Mouse (Mus musculus) CD4-positive helper T cell, adult 2 months (primary cell): ENCODE measurements around the gene Pgap3.

Source experiments
- DNase-seq: peaks from one replicate; pipeline ENCODE4 v3.0.0-alpha.2; 2012; ENCODE audit warnings: low read depth, missing footprints, low spot score

Gene Pgap3

DNA sequence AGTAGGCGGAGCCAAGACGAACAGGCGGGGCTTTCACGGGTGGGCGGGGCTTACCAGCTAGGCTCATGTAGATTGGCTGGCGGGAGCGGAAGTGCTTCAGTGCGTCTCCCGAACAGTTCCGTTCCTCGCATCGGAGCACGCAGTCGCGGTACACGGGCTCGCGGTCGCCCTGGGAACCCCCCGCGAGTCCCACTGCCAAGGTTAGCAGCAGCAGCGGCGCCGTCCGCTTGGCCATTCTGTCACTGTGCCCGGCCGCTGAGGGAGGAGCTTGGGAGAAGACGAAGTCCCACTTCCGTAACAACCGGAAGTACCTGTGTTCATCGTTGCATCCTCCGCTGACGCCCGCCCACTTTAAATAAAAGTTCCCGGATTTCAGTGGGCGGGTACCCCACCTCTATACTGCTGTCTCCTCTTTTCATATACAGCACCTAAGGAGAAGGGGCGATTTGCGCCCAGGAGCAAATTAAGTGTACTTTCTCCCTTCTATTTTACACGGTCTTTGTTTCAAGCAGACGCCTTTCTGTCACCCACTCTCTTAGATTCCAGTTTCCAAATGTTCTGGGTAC lies at the start of gene Pgap3:
Pgap3 (minus strand) TSS at position 330 of the 566 bp plus-strand sequence.
- peak; percentile 93 for DNase-seq

DNA sequence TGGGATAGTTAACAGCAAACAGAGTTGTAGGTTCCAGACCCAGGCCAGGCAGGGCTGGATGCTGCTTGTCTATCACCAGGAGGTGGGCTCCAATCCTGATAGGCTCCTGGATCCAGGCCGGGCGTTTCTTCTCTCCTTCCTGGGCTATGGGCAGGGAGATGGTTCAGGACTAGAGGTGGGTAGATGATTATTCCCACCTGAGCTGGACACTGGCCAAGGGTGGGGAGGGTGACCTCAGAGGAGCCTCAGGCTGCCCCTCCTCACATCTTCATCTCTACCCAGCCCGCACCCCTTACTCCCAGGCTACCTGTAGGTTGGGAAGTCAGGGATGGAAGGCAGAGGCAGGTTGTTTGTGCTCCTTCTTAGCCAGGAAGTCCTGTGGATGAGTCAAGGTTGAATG lies 49.1 kb upstream of the Pgap3 start:
- no peak for DNase-seq

DNA sequence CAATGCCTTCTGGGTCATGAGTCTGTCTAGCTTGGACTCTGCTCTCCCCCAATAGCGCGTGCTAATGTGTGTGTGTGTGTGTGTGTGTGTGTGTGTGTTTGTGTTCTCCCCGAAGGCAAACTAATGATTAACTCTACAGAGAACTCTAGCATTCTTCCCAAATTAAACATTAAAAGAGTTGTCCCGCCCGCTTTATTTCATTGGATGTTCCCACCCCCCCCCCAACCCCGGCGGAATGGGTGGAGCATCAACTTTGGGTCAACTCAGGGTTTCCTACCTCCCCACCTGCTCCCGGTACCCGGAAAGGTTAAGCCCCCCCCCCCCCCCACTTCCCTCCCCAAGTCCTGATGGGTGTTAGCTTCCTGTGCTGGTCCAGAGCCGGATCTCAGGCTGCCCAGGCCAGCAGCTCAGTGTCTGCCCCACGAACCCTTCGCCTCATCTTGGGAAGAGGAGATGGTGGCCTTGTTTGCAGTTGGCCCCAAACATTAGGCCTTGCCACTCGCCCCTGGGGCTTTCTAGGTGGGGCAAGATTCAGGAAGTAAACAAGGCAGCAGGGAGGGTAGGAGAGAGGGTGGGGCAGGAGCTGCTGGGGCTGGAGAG lies 48.0 kb upstream of the Pgap3 start:
- DNase-seq: no peak

DNA sequence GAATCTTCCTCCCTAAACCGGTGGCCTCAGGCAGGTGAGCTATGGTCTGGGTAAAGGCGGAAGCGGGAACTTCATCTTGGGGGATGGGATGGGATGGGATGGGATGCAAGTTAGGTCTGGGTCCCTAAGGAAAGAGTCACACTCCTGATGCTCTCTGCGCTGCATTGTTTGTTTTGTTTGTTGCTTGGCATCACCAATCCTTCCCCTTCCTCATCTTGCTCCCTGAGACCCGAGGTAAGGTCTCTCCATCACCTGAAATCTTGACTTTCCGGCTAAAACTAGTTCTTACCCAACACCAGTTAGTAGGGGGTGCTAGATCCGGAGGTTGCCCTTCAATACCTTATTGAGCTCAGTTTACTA lies 47.2 kb upstream of the Pgap3 start:
- no peak for DNase-seq

DNA sequence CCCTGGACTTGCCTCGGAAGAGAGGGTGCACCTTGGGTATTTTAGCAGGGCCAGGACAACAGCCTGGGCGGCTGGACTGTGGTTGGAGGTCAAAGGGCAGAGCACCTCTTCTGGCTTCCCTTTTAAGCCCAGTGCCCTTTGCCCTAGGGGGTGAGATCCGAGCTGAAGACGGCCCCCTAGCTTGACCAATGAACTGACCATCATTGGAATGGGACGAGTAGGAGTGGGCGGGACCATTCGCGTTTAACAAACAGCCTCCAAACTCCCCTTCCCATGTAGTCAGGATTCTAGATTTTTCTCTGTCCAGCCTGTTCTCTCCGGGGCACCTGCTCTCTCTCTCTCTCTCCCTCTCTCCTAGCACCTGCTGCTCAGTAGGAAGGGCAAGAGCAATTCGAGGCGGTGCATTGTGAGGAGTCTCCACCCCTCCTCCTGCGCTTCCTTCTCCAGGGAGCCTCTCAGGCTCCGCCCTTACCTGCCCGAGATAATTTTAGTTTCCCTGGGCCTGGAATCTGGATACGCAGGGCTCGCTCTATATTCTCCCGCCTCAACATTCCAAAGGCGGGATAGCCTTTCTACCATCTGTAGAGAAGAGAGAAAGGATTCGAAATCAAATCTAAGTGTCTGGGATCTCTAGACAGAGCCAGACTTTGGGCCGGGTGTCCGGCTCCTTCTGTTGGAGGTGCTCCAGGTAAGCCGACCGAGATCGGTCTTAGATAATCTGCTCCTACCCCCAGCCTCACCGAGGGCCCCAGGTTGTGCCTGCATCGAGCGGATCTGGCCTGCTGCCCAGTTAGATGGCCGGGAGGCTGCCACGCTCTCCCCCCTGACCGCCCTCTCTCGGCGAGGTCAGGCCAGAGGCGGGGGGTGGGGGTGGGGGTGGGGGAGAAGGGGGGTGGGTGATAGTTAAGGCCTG lies 46.5 kb upstream of the Pgap3 start:
- no peak for DNase-seq

DNA sequence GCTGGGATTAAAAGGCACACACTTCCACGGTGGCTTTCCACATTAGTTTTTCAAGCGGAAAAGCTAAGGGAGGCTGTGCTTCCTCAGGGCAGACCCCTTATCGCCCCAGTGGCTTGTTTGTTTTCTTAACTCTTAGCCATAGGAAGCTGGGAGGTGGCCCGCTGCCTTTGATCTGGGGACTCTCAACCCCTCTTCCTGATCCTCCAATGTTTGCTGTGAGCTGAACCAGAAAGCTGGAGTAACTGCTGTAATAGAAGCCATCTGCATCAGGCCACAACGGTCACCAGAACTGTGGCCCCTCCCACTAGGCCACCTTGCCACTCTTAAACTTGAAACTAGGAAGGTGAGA lies 45.9 kb upstream of the Pgap3 start, which contains the start of gene Grb7:
Grb7 (plus strand) TSS at position 182 of the 349 bp plus-strand sequence.
- DNase-seq: no peak

DNA sequence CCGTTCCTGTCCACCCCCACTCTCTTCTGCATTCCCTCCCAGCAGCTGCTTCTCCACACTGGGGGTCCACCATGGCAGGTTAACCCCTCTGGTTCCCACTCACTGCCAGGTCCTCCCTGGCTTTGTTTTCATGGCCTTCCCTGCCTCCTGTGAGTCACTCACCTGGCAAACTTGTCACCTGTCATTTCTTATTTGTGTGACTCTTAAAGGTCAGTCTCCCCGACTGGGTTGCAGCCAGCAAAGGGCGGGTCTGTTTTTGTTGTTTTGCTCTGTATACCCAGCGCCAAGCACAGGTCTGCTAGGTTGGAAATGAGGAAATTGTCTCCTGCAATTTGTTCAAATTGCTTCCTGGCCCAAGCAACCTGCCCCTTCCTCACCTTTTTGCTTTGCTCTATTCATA lies 45.4 kb upstream of the Pgap3 start:
- DNase-seq: no peak

DNA sequence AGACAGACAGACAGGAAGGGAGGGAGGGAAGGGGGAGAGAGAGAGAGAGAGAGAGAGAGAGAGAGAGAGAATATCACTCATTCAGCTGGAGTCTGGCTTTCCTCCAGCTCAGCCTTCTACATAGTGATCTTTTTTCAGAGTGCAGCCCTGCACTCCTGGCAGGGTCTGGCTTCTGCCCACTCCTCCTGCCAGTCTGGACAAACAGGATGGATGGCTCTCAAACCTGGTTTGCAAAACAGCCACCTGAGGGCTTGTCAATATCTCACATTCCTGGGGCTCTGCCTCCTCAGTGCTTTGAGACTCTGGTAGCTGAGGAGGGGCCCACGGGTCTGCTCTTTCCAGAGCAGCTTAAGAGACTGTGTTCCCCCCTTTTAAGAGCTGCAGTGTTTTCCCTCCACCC lies 44.9 kb upstream of the Pgap3 start:
- no peak for DNase-seq

DNA sequence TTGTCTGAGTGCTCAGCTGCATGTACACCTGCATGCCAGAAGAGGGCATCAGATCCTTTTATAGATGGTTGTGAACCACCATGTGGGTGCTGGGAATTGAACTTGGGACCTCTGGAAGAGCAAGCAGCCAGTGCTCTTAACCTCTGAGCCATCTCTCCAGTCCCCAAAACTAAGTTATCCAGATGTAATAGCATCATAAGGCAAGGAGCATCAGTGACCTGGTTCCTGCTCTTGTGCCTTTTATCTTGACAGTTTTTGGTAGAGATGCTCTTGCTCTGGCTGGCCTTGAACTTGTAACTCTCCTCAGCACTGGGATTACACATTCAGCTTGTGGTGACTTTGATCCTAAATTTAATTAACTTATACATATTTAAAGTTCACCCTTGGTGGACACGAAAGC lies 43.4 kb upstream of the Pgap3 start:
- DNase-seq: no peak

DNA sequence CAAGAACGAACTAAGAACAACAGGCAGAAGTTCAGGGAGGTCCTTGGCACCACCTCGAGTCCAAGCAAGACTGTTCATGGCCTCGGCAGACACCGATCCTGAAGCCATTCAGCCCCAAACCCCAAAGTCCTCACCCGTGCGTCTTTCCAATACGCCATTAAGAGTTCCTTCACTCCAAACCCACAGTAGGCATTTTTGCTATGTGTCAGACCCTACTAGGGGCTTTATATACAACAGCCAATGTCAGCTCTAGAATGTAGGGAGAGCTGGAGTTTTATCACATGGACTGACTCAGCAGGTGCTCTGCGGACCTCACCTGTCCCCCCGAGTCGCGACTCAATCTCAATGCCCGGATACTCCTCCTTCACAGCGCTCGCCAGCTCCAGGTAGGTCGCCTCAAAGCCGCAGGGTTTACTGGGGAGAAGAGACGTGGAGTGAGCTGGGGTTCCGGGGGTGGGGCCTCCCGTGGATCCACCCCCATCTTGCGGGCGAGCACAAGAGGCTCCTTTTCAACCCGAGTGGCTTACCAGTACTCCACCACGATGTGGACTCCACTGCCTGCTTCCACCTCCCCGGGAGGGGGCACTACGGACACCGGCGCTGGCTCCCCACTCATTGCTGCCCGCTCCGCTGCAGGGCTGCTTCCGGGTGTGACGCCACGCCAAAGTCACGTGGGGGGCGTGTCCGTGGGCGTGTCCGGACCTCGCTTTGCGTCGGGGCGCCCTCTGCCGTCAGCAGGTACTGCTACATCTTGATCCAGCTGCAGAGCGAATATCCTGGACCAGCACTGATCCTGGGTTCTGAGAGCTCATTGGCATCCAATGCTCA lies 38.3 kb upstream of the Pgap3 start, which contains the start of gene Mien1:
Mien1 (minus strand) TSS at position 661 of the 828 bp plus-strand sequence.
- peak; percentile 93 for DNase-seq

DNA sequence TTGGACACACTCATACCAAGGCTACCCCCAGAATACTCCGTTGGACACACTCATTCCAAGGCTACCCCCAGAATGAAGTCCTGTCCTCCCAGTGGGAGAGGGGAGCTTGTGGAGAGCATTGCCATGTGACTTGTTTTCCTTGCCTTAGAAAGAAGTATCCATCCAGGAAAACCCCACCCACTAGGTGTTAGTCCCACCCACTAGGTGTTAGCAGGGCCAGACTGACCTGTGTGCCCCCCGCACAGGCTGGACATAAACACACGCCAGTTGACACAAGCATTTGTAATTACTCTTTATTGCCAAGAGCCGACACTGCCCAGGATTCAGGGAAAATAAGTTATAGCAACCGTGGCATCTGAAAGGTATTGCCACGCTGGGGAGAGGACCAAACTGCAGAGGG lies 37.2 kb upstream of the Pgap3 start:
- no peak for DNase-seq

DNA sequence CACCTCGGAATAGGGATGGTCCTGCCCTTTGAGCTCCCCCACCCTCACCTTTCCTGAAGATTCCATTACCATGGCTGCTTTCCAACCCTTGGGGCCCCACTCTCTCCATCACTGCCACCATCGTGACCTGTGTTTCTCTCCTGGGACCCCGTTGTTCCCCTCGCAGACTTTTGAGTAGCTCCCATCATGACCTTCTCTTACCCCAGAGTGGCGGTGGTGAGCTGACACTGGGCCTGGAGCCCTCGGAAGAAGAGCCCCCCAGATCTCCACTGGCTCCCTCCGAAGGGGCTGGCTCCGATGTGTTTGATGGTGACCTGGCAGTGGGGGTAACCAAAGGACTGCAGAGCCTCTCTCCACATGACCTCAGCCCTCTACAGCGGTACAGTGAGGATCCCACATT lies 35.4 kb upstream of the Pgap3 start:
- no peak for DNase-seq

DNA sequence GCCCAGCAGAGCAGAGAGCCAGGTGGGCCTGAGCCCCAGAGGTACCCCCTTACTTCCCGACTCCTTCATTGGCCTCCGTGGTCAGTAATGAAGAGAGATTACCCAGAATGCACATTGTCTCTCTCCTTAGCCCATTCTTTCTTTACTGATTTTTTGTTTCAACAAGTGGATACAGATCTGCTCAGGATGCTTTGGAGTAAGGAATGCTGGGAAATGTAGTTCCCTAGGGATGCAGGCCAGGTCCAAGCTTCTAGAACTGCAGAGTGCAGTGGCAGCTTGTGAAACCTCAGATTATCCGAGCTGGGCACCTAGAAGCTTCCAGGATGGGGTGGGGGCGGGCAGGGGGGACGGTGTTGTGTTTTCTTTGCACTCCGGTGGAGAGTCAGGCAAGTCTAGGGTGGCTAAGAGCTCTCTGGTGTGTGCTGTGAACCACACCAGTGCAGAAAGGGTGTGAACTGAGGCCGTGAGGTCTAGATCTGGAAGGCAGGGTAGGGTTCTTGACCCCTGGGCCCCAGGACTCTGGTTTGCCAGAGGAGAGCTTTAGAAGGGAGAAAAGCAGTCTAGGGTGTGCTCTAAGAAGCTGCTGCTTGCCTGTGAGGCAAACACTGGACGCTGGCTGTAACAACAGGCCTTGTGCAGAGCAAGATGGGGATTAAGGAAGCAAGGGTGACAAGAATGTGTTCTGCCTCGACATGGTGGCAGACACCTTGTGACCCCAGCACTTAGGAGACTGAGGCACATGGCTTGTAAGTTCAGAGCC lies 31.6 kb upstream of the Pgap3 start:
- DNase-seq: no peak

DNA sequence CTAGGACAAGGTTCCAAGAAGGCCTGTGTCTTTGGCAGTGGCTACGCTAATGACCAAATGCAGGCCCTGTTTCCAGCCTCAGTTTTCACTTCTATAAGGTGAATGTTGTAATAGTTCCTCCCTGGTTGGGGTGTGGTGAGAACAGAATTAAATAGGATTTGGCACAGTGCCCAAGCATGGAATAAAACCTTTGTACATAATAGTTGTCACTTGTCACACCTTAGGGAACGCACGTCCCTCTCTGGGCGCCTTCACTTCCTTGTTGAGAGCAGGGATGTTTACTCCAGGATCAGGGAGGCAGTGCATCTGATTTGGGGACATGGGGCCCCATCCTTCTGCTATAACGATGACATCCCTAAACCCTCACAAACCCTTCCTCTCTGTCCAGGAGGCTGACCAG lies 28.1 kb upstream of the Pgap3 start:
- no peak for DNase-seq

DNA sequence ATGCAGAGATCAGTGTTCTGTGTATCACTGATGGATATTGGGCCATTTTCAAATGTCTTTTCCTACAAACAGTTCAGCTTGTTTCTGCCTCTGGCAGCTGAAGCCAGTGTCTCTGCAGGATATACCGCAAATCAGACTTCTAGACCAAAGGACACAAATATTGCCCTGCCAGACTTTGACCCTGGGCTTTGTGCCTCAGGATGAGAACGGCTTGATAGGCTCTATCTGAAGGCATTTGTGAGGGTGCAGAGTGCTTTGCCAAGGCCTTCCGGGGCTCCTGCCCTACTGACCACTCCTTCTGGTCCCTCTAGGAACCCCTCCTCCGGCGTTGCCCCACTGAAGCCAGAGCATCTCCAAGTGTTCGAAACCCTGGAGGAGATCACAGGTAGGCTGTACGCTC lies 26.3 kb upstream of the Pgap3 start:
- no peak for DNase-seq

DNA sequence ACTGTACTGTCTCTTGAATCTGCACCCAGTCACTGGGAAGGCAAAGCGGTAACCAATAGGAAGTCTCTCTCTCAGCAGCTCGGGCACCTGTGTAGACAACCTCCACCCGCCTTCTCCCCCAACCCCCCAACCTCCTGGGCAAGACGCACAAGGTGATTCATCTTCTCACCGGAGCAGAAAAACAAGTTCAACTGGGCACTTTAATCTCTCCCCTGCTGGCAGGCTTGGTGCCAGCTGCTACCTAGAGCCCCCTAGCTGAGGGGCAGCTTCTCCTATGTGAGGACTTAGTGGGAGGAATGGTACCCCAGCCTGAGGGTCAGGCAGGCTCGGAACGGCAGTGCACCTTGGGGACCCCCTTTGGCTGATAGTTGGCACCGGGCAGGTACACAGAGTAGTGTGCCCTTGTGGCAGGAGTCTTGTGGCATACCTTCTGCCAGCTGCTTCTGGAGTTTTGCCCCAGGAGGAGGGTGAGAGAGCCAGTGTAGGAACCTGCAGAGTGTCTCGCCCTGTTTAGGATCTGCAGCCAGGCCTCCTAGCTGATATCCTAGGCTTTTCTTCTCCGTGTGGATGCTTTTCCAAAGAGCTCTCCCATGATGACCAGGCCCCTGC lies 18.8 kb upstream of the Pgap3 start:
- DNase-seq: no peak

DNA sequence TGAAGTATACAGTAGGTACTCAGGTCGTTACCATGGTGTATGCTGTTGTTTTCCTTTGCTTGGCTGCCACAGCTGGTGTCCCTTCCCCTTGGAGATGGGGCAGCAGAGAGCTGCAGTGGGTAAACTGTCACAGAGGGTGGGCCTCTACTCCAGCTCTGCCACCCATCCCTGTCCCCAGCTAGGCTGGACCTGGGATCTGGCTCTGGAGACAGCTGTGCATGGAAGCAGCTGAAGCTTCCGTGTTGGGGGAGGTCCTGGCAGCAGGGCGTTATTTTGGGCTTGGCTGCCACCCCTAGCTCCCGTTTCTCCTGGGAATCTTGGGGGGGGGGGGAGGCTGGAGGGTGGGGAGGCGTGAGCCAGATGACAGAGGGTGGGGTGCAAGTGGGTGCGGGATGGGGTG lies 18.0 kb upstream of the Pgap3 start:
- no peak for DNase-seq

DNA sequence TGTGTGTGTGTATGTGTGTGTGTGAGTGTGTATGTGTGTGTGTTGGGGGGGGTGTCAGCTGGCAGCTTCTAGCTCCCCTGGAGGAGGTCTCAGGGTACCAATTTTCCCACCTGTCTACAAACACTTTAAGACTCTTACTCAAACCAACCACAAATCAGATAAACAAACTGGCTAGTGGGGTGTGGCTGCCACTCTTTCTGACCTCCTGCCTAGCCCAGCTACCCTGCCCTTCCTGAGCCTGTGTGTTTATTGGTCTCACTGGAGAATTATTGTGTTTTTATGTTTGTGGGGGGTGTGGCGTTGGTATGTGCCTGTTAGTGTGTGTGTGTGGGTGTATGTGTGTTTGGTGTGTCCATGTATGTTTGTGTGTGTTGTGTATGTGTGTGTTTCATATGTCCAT lies 16.8 kb upstream of the Pgap3 start:
- no peak for DNase-seq

DNA sequence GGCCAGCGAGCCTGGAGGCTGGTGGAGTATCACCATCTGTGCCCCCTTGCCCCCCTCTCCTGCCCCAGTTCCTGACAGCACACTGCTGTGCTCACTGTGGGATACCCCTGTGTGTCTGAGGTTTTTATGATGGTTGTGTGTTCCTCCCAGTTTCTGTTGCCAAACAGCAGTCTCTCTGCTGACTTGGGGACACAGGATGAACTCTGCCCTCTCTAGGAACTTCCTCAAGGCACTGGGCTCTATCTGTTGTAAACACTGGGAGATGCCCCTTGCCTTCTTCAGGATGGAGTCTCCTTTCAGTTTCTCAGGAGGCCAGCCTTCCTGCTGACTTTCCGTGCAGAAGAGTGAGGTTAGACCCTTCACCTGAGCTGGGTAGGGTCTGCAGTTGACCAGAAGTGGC lies 13.9 kb upstream of the Pgap3 start:
- DNase-seq: no peak

DNA sequence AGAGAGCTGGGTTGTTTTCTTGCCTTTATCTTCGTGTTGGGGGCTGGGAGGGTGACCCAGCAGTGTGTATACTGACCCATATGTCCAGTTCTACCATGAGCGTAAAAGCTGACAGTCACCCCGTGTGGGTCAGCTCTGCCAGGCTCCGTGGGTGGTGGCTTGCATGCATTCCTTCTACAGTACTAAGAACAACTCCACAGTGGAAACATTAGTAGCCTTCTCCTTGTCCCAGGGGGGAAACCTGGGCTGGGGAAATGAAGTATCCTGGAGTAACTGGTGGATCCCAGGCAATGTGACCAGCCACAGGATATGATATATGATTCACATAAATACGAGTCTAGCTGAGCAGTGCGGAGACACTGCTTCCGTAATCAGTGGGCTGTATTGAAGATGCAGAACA lies 13.4 kb upstream of the Pgap3 start:
- no peak for DNase-seq

DNA sequence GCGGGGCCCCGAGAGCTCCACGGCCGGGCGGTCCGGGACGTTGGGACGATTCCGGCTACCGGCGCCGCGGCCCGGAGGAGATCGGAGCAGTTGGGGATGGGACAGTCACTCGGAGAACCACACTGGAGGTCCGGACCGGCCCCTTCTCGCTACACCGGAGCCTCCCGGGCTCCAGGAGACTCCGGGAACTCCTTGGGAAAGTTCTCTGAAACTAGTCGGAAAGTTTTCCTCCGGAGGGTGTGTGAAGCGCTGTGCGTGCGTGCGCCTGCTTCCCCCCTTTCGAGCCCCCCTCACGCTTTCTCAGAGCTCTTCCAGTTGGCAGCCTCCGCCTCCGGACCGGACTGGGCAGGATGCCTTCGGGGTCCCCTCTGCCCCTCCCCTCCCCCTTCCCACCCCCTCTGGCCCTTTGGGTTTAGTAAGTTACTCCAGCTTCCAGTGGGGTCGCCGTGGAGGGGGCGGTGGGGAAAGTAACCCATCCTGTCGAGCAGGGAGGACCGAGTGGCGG lies 12.6 kb upstream of the Pgap3 start:
- no peak for DNase-seq
